Mouse (Mus musculus): Measurements from ENCODE around the gene Zdhhc8.

The Zdhhc8 gene

GRCm38 (mm10) chr16:18231047-18231446, 3.9 kb downstream of the Zdhhc8 start:
- no peak for DNase-seq (ENCODE audit: low spot score in 2 of 2)

GRCm38 (mm10) chr16:18230617-18231016, 4.3 kb downstream of the Zdhhc8 start:
- DNase-seq (ENCODE audit: low spot score in 2 of 2), result no peak

- no peak for DNase-seq (ENCODE audit: low spot score in 2 of 2)
These were observed 5.3 kb downstream of the Zdhhc8 start for GRCm38 (mm10) chr16:18229622-18230021.

- no peak for DNase-seq (ENCODE audit: low spot score in 2 of 2)
These were observed 6.1 kb downstream of the Zdhhc8 start for GRCm38 (mm10) chr16:18228856-18229255.

GRCm38 (mm10) chr16:18227897-18228422, 7.0 kb downstream of the Zdhhc8 start:
- no peak for DNase-seq (ENCODE audit: low spot score in 2 of 2)

GRCm38 (mm10) chr16:18227187-18227586, 7.7 kb downstream of the Zdhhc8 start:
- DNase-seq (ENCODE audit: low spot score in 2 of 2), result no peak

- DNase-seq (ENCODE audit: low spot score in 2 of 2), result no peak
These were observed 12.7 kb downstream of the Zdhhc8 start for GRCm38 (mm10) chr16:18222188-18222587.

GRCm38 (mm10) chr16:18221543-18221898, 13.4 kb downstream of the Zdhhc8 start:
- no peak for DNase-seq (ENCODE audit: low spot score in 2 of 2)

- DNase-seq (ENCODE audit: low spot score in 2 of 2), result no peak
These were observed 13.9 kb downstream of the Zdhhc8 start for GRCm38 (mm10) chr16:18220856-18221542.

GRCm38 (mm10) chr16:18220001-18220400, 14.9 kb downstream of the Zdhhc8 start:
- no peak for DNase-seq (ENCODE audit: low spot score in 2 of 2)

GRCm38 (mm10) chr16:18218580-18218996, 16.3 kb downstream of the Zdhhc8 start:
- DNase-seq (ENCODE audit: low spot score in 2 of 2), result no peak

GRCm38 (mm10) chr16:18217579-18217978, 17.4 kb downstream of the Zdhhc8 start, which contains the start of gene Ccdc188:
Gene Ccdc188 (plus strand): TSS chr16:18217879.
- no peak for DNase-seq (ENCODE audit: low spot score in 2 of 2)

- no peak for DNase-seq (ENCODE audit: low spot score in 2 of 2)
These were observed 20.1 kb downstream of the Zdhhc8 start for GRCm38 (mm10) chr16:18214858-18215257.

GRCm38 (mm10) chr16:18213689-18214088, 21.2 kb downstream of the Zdhhc8 start:
- peak; percentile 59 to 82 for DNase-seq (ENCODE audit: low spot score in 2 of 2)

- DNase-seq (ENCODE audit: low spot score in 2 of 2), result peak; percentile 96 to 99
These were observed 23.3 kb downstream of the Zdhhc8 start for GRCm38 (mm10) chr16:18211417-18212171.

- DNase-seq (ENCODE audit: low spot score in 2 of 2), result peak in 1 of 2 experiments; percentile 86
These were observed 24.1 kb downstream of the Zdhhc8 start for GRCm38 (mm10) chr16:18210701-18211416.

- no peak for DNase-seq (ENCODE audit: low spot score in 2 of 2)
These were observed 31.4 kb downstream of the Zdhhc8 start for GRCm38 (mm10) chr16:18203430-18204091.

- no peak for DNase-seq (ENCODE audit: low spot score in 2 of 2)
These were observed 32.9 kb downstream of the Zdhhc8 start for GRCm38 (mm10) chr16:18202061-18202460.

GRCm38 (mm10) chr16:18201620-18202019, 33.3 kb downstream of the Zdhhc8 start:
- no peak for DNase-seq (ENCODE audit: low spot score in 2 of 2)

- no peak for DNase-seq (ENCODE audit: low spot score in 2 of 2)
These were observed 34.9 kb downstream of the Zdhhc8 start for GRCm38 (mm10) chr16:18200062-18200461.

GRCm38 (mm10) chr16:18198365-18199098, 36.4 kb downstream of the Zdhhc8 start:
- no peak for DNase-seq (ENCODE audit: low spot score in 2 of 2)
